Mouse (Mus musculus): ENCODE measurements around the gene Dohh. TPM values are rescaled to one million over a fixed set of nuclear protein-coding genes. Genes with fewer than 3 reads are reported as not detected.

Gene Dohh
- polyA plus RNA-seq, 1 experiment from 2014 or later: 79.8 TPM

DNA sequence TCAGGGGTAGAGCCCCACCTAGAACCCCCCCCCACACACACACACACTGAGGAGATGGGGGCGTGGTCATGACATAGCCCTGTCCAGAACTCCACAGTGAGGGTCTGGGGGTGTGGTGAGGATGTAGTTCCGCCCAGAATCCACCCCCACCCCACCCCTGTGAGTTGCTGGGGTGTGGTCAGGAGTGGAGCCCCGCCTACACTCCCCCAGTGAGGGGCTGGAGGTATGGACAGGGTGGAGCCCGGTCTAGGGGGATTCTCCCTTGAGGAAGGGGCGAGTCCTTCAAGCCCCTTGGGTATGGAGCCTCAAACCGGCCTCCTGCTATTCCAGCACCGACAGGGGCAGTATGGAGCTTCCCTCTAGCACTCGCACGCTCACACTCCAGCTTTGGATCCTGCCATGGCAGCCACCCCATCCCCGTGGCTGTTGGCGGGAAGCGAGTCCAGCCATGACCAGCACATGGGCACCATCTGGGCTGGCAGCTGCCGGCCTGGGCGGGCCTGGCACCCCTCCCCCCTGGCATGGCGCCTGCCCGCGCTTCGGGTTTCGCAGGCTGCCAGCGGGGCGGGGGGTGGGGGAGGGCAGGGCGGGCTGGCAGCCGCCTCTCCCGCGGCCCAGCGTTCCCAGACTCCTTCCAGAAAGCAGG, 32.5 kb downstream of the Dohh start:
- H3K9ac ChIP-seq: no peak overlapping the region
- 3% methylated on average over 26 of the region's 26 CpGs for WGBS
- H3K9me3 ChIP-seq: no peaks in the 10 kb centered on the region
- peaks cover 100% of the 10 kb centered on the region for H3K4me1 ChIP-seq
- no peaks in the 10 kb centered on the region for H3K27me3 ChIP-seq
- H3K4me3 ChIP-seq: peak overlapping the region; percentile 26
- peak overlapping the region; percentile 44 for H3K4me2 ChIP-seq
- peak overlapping the region; percentile 93 for H3K27ac ChIP-seq
- ATAC-seq (ENCODE audit: insufficient number of reproducible peaks, low FRiP score, low TSS enrichment, low read depth): peak; percentile 79
- peaks cover 46% of the 10 kb centered on the region for H3K36me3 ChIP-seq

DNA sequence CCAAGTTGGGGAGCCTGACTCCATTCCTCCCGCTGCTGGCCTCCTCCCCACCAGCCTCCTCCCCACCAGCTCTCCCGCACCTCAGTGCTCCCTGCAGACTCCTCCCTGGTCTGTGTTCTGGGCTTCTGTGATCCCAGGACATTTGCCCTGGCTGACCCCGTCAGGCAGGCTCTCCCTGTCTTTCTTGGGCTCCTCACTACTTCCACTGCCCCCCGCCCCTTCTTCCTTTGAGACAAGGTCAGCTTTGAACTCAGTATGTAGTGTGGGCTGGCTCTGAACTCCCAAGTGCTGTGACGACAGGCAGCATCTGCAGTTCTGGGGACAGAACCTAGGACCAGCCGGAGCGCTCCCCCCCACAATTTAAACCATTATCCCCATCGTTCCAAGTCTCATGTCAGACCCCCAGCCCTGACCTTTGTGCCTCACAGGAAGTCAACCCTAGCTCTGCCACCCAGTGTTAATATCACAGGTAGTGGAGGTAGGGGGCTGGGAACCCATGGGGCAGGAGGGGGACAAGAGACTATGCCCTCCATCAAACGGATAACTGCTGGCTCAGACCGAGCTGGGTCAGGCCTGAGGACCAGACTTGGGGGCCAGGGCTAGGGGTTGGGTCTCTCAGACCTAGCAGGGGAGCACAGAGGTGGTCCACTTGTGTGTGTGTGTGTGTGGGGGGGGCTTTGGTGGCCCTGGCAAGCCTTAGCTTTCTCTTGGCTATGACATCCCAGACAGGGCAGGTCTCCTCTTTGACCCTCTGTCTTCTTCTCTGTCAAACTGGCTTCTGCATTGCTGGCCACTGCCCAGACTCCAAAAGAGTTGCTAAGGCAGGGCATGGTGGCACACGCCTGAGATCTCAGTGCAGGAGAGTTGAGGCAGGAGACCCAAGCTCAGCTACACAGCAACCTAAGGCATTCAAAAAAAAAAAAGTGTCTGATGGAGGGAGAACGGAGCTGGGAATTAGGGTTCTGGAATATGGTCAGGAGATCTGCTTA, 33.3 kb downstream of the Dohh start:
- Histone ChIP-seq H3K4me2 (peak overlapping the region; percentile 44), H3K27ac (peak overlapping the region; percentile 93), H3K4me3 (peak overlapping the region; percentile 26), H3K27me3 (no peaks in the 10 kb centered on the region), H3K36me3 (peaks cover 42% of the 10 kb centered on the region), H3K9me3 (no peaks in the 10 kb centered on the region), H3K4me1 (peaks cover 99% of the 10 kb centered on the region), H3K9ac (no peak overlapping the region)
- WGBS: 42% methylated on average over 12 of the region's 12 CpGs
- ATAC-seq (ENCODE audit: insufficient number of reproducible peaks, low FRiP score, low TSS enrichment, low read depth): no peak; the same call in 1 of the 2 replicates

GRCm38 (mm10) chr10:81418216-81419070, 34.2 kb downstream of the Dohh start:
- no peak for ATAC-seq (ENCODE audit: insufficient number of reproducible peaks, low FRiP score, low TSS enrichment, low read depth)
- Histone ChIP-seq H3K27me3 (no peaks in the 10 kb centered on the region), H3K4me2 (no peak overlapping the region), H3K27ac (peak overlapping the region; percentile 93), H3K9ac (no peak overlapping the region), H3K9me3 (no peaks in the 10 kb centered on the region), H3K4me1 (peaks cover 94% of the 10 kb centered on the region), H3K4me3 (no peak overlapping the region), H3K36me3 (peaks cover 33% of the 10 kb centered on the region)
- WGBS: 57% methylated on average over 11 of the region's 11 CpGs

DNA sequence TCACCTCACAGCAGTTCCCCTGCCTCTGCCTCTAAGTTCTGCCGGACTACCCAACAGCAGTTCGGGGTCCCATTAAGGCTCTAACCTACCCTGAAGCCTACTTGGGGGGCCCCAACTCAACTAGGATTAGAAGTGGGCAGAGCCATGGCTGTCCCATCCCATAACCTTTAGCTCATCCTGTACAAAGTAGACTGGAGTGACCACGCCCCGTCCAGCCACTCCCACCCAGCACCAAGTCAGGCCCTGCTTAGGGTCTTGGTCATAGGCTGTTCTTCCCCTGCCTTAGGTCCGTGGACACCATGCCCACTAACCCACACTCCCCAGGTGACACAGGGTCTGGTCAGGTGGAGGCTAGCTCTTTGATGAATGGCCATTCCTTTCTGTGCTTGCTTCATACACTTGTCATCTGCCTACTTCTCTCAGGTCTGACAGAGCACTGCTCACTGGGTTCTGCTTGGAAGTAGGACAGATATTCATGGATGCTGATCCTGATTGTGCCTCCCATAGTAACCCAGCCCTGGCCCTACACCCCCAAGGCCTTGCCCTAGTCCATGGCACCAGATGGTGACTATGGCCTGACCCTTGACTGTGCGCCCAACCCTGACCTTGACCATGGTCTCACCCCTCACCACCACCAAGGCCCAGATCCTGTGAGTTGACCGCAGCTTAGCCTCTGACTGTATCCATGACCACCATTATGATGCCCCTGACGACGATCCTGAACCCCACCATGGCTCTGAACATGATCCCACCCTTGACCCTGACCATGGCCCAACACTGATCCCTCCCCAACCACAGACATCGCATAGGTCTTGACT, 35.1 kb downstream of the Dohh start:
- Histone ChIP-seq H3K4me3 (no peak overlapping the region), H3K9me3 (no peaks in the 10 kb centered on the region), H3K27ac (peak overlapping the region; percentile 43; the same call in 1 of the 2 replicates), H3K27me3 (no peaks in the 10 kb centered on the region), H3K9ac (no peak overlapping the region), H3K4me1 (peaks cover 94% of the 10 kb centered on the region), H3K4me2 (no peak overlapping the region), H3K36me3 (peaks cover 33% of the 10 kb centered on the region)
- ATAC-seq (ENCODE audit: insufficient number of reproducible peaks, low FRiP score, low TSS enrichment, low read depth): no peak
- 91% methylated on average over 10 of the region's 10 CpGs for WGBS

DNA sequence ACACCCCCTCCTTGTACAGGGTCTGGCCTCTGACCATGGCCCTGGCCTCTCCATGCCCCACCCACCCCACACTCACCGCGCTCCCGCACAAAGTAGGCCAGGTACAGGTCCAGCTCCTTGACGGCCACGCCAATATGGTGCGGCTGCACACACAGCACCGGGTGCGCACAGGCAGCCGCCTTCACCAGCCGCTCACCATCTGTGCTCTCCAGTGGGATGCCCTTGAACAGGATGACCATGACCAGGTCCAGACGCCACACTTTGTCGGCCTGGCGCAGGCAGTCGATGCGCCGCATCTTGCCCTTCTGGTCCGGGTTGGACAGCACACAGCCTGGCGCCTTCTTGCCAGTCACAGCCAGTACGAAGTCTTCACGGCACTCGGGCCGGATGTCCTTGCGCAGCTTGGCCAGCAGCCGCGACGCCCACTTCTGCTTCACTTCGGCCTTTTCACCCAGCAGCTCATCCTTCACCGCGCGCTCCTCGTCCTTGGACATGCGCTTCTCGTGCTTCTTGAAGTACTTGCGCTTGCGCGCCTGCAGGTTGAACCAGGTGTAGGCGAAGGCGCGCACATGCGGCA, 36.1 kb downstream of the Dohh start:
- no peak overlapping the region for H3K4me3 ChIP-seq
- H3K27ac ChIP-seq: no peak overlapping the region
- 85% methylated on average over 40 of the region's 40 CpGs for WGBS
- H3K36me3 ChIP-seq: peaks cover 29% of the 10 kb centered on the region
- H3K9me3 ChIP-seq: no peaks in the 10 kb centered on the region
- no peak for ATAC-seq (ENCODE audit: insufficient number of reproducible peaks, low FRiP score, low TSS enrichment, low read depth)
- H3K4me2 ChIP-seq: no peak overlapping the region
- no peaks in the 10 kb centered on the region for H3K27me3 ChIP-seq
- no peak overlapping the region for H3K9ac ChIP-seq
- H3K4me1 ChIP-seq: peaks cover 94% of the 10 kb centered on the region

DNA sequence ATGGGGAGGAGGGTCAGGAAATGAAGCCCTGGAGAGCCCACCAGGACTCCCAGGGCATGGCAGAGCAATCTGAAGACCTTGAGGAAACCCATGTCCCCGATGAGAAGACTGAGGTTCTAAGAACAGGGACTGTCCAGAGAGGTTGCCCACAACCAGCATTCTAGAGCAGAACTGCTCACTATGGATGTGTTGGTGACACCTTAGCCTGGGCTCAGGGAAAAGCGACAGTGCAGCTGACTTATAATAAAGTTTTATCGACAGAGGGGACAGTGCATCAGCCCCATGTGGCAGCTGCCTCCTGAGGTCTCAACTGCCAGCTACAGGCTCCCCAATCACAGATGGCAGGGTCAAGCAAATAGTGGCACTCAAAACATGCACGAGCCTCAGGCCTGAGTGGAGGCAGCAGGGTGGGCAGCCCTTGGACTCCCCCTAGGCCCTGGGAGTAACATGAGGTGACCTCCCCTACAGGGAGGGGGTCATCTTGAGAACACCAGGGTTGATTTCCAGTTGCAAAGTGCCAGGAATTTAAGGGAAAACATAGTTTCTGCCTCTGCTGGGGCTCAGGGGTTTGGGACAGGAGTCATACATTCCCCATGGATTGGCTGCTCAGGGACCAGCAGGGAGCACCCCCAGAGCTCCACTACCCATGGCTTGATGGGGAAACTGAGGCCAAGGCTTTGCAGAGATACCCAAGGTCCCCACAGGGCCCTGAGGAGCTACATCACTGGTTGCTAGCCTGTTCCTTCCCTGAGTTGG, 37.0 kb downstream of the Dohh start:
- 75% methylated on average over 4 of the region's 4 CpGs for WGBS
- H3K4me1 ChIP-seq: peaks cover 92% of the 10 kb centered on the region
- no peak for ATAC-seq (ENCODE audit: insufficient number of reproducible peaks, low FRiP score, low TSS enrichment, low read depth)

DNA sequence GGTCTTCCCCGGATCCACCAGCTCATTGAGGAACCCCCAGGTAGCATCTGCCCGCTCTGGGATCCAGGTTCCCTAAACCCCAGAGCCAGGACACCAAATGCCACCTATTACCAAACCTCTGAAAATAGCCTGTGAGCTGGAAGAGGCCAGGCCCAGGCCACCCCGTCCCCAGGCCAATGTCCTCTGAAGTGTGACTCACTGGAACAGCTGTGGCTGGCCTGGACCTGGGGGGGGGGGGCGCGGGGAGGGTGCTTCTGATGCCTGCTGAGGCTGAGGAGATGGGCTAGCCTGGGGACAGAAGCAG, 37.5 kb downstream of the Dohh start:
- Histone ChIP-seq H3K9ac (no peak overlapping the region; the same call in 1 of the 2 replicates), H3K27ac (no peak overlapping the region), H3K36me3 (peaks cover 27% of the 10 kb centered on the region), H3K4me3 (no peak overlapping the region), H3K9me3 (no peaks in the 10 kb centered on the region), H3K4me1 (peaks cover 87% of the 10 kb centered on the region), H3K27me3 (no peaks in the 10 kb centered on the region), H3K4me2 (no peak overlapping the region)
- ATAC-seq (ENCODE audit: insufficient number of reproducible peaks, low FRiP score, low TSS enrichment, low read depth): no peak
- WGBS: 78% methylated on average over 5 of the region's 5 CpGs

More for the DNA sequence above, 37.0 kb downstream of the Dohh start:
- Histone ChIP-seq H3K9ac (no peak overlapping the region; the same call in 1 of the 2 replicates), H3K4me2 (no peak overlapping the region), H3K36me3 (peaks cover 27% of the 10 kb centered on the region), H3K4me3 (no peak overlapping the region), H3K9me3 (no peaks in the 10 kb centered on the region), H3K27me3 (no peaks in the 10 kb centered on the region), H3K27ac (no peak overlapping the region)

GRCm38 (mm10) chr10:81422191-81422590, 38.0 kb downstream of the Dohh start:
- peaks cover 84% of the 10 kb centered on the region for H3K4me1 ChIP-seq
- H3K27ac ChIP-seq: no peak overlapping the region
- no peak overlapping the region for H3K9ac ChIP-seq
- no peak overlapping the region for H3K4me2 ChIP-seq
- WGBS: 77% methylated on average over 6 of the region's 6 CpGs
- no peak for ATAC-seq (ENCODE audit: insufficient number of reproducible peaks, low FRiP score, low TSS enrichment, low read depth)
- no peaks in the 10 kb centered on the region for H3K27me3 ChIP-seq
- H3K4me3 ChIP-seq: no peak overlapping the region
- peaks cover 27% of the 10 kb centered on the region for H3K36me3 ChIP-seq
- H3K9me3 ChIP-seq: no peaks in the 10 kb centered on the region

GRCm38 (mm10) chr10:81422661-81423217, 38.5 kb downstream of the Dohh start:
- H3K27me3 ChIP-seq: no peaks in the 10 kb centered on the region
- H3K9ac ChIP-seq: no peak overlapping the region
- H3K4me1 ChIP-seq: peaks cover 82% of the 10 kb centered on the region
- 83% methylated on average over 3 of the region's 3 CpGs for WGBS
- H3K36me3 ChIP-seq: peaks cover 27% of the 10 kb centered on the region
- ATAC-seq (ENCODE audit: insufficient number of reproducible peaks, low FRiP score, low TSS enrichment, low read depth): no peak
- H3K27ac ChIP-seq: no peak overlapping the region
- no peaks in the 10 kb centered on the region for H3K9me3 ChIP-seq
- no peak overlapping the region for H3K4me3 ChIP-seq
- H3K4me2 ChIP-seq: no peak overlapping the region

Measured in limb, embryonic 15.5 days (tissue).